Mouse (Mus musculus): ENCODE data around the gene Scnn1a. TPM values are rescaled to one million over a fixed set of nuclear protein-coding genes. Genes with fewer than 3 reads are reported as not detected.

Scnn1a gene
- polyA plus RNA-seq, 1 experiment from 2014 or later = 1.1 TPM

GRCm38 (mm10) chr6:125305465-125305864 lies 15.0 kb upstream of the Scnn1a start:
- no peak overlapping the region for H3K9ac ChIP-seq (replicated peaks)
- no peak overlapping the region for H3K27ac ChIP-seq (ENCODE audit: low read depth)
- no peak for DNase-seq
- ATAC-seq = no peak
- H3K9me3 ChIP-seq (ENCODE audit: low read length) = no peaks in the 10 kb centered on the region
- no peak overlapping the region for H3K4me2 ChIP-seq (ENCODE audit: low read depth, low read length)
- WGBS (ENCODE audit: insufficient replicate concordance) = 77% methylated on average over 6 of the region's 6 CpGs
- 0 out of 2 replicates have a peak, but pooled peaks cover 2% of the 10 kb centered on the region for H3K4me1 ChIP-seq (ENCODE audit: insufficient read depth)
- TF ChIP-seq CTCF (IDR thresholded peaks at IDR 0.05; ENCODE audit: low read depth) (no peak), EP300 (IDR thresholded peaks at IDR 0.05; ENCODE audit: low read depth) (no peak)
- H3K4me3 ChIP-seq (ENCODE audit: low read depth, low read length) = no peak overlapping the region
- H3K27me3 ChIP-seq (ENCODE audit: insufficient read depth, low read length) = no peaks in the 10 kb centered on the region
- peaks cover 11% of the 10 kb centered on the region for H3K36me3 ChIP-seq (replicated peaks; ENCODE audit: insufficient read depth, low read length)

GRCm38 (mm10) chr6:125307091-125307490 lies 13.4 kb upstream of the Scnn1a start:
- DNase-seq (no peak), ATAC-seq (no peak)
- no peak for TF ChIP-seq CTCF (IDR thresholded peaks at IDR 0.05; ENCODE audit: low read depth)
- TF ChIP-seq EP300 (IDR thresholded peaks at IDR 0.05; ENCODE audit: low read depth) = no peak
- Histone ChIP-seq H3K27ac (ENCODE audit: low read depth) (no peak overlapping the region), H3K4me3 (ENCODE audit: low read depth, low read length) (no peak overlapping the region), H3K9ac (replicated peaks) (no peak overlapping the region), H3K36me3 (replicated peaks; ENCODE audit: insufficient read depth, low read length) (peaks cover 13% of the 10 kb centered on the region), H3K9me3 (ENCODE audit: low read length) (no peaks in the 10 kb centered on the region), H3K4me1 (ENCODE audit: insufficient read depth) (peaks cover 5% of the 10 kb centered on the region), H3K27me3 (ENCODE audit: insufficient read depth, low read length) (no peaks in the 10 kb centered on the region), H3K4me2 (ENCODE audit: low read depth, low read length) (no peak overlapping the region)
- 81% methylated on average over 5 of the region's 5 CpGs for WGBS (ENCODE audit: insufficient replicate concordance)

GRCm38 (mm10) chr6:125308921-125309320 lies 11.5 kb upstream of the Scnn1a start:
- no peaks in the 10 kb centered on the region for H3K9me3 ChIP-seq (ENCODE audit: low read length)
- H3K4me3 ChIP-seq (ENCODE audit: low read depth, low read length) = no peak overlapping the region
- peak overlapping the region; percentile 26; the same call in 1 of the 2 replicates for H3K9ac ChIP-seq (replicated peaks)
- H3K4me2 ChIP-seq (ENCODE audit: low read depth, low read length) = no peak overlapping the region
- DNase-seq = no peak
- ATAC-seq = no peak
- TF ChIP-seq CTCF (IDR thresholded peaks at IDR 0.05; ENCODE audit: low read depth) = no peak
- no peak for TF ChIP-seq EP300 (IDR thresholded peaks at IDR 0.05; ENCODE audit: low read depth)
- no peak overlapping the region for H3K27ac ChIP-seq (ENCODE audit: low read depth)
- H3K27me3 ChIP-seq (ENCODE audit: insufficient read depth, low read length) = no peaks in the 10 kb centered on the region
- 56% methylated on average over 13 of the region's 13 CpGs for WGBS (ENCODE audit: insufficient replicate concordance)
- H3K36me3 ChIP-seq (replicated peaks; ENCODE audit: insufficient read depth, low read length) = peaks cover 13% of the 10 kb centered on the region
- peaks cover 10% of the 10 kb centered on the region for H3K4me1 ChIP-seq (ENCODE audit: insufficient read depth)

- Histone ChIP-seq H3K9me3 (ENCODE audit: low read length) (no peaks in the 10 kb centered on the region), H3K4me1 (ENCODE audit: insufficient read depth) (peaks cover 15% of the 10 kb centered on the region), H3K36me3 (replicated peaks; ENCODE audit: insufficient read depth, low read length) (peaks cover 13% of the 10 kb centered on the region), H3K4me3 (ENCODE audit: low read depth, low read length) (no peak overlapping the region), H3K27me3 (ENCODE audit: insufficient read depth, low read length) (no peaks in the 10 kb centered on the region), H3K9ac (replicated peaks) (peak overlapping the region; percentile 26; the same call in 1 of the 2 replicates), H3K27ac (ENCODE audit: low read depth) (0 out of 2 replicates have a peak overlapping the region, but pooled peaks have one; percentile 30), H3K4me2 (ENCODE audit: low read depth, low read length) (no peak overlapping the region)
- 77% methylated on average over 5 of the region's 5 CpGs for WGBS (ENCODE audit: insufficient replicate concordance)
- ATAC-seq (peak; percentile 9; the same call in 1 of the 2 replicates), DNase-seq (no peak)
- peak; percentile 27 for TF ChIP-seq CTCF (IDR thresholded peaks at IDR 0.05; ENCODE audit: low read depth)
- TF ChIP-seq EP300 (IDR thresholded peaks at IDR 0.05; ENCODE audit: low read depth) = no peak
These were observed 11.1 kb upstream of the Scnn1a start for GRCm38 (mm10) chr6:125309406-125309805.

DNA sequence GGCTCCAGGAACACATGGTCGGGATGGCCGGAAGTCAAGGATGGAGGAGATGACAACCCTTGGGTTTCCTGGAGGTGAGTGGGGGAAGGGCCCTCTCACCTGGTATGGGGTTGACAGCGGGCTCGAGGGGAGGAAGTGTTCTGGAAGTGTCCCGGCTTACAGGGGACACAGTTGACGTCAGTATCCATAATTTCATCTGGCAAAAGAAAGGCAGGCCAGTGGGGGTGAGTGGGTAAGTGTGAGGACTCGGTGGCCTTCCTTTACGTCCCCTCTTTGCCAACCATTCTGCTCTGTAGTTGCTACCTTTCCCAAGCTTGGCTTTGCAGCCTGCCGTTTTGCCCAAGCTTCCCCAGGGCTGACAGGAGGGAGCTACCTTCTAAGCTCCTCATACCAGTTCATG lies 8.3 kb upstream of the Scnn1a start:
- Histone ChIP-seq H3K27me3 (ENCODE audit: insufficient read depth, low read length) (no peaks in the 10 kb centered on the region), H3K4me3 (ENCODE audit: low read depth, low read length) (peak overlapping the region; percentile 68), H3K27ac (ENCODE audit: low read depth) (no peak overlapping the region), H3K4me2 (ENCODE audit: low read depth, low read length) (peak overlapping the region; percentile 81), H3K9ac (replicated peaks) (peak overlapping the region; percentile 88; the same call in 1 of the 2 replicates), H3K9me3 (ENCODE audit: low read length) (no peaks in the 10 kb centered on the region), H3K36me3 (replicated peaks; ENCODE audit: insufficient read depth, low read length) (peaks cover 8% of the 10 kb centered on the region), H3K4me1 (ENCODE audit: insufficient read depth) (peaks cover 16% of the 10 kb centered on the region)
- TF ChIP-seq EP300 (IDR thresholded peaks at IDR 0.05; ENCODE audit: low read depth) = no peak
- TF ChIP-seq CTCF (IDR thresholded peaks at IDR 0.05; ENCODE audit: low read depth) = no peak
- 75% methylated on average over 9 of the region's 9 CpGs for WGBS (ENCODE audit: insufficient replicate concordance)
- ATAC-seq = no peak
- DNase-seq = no peak

DNA sequence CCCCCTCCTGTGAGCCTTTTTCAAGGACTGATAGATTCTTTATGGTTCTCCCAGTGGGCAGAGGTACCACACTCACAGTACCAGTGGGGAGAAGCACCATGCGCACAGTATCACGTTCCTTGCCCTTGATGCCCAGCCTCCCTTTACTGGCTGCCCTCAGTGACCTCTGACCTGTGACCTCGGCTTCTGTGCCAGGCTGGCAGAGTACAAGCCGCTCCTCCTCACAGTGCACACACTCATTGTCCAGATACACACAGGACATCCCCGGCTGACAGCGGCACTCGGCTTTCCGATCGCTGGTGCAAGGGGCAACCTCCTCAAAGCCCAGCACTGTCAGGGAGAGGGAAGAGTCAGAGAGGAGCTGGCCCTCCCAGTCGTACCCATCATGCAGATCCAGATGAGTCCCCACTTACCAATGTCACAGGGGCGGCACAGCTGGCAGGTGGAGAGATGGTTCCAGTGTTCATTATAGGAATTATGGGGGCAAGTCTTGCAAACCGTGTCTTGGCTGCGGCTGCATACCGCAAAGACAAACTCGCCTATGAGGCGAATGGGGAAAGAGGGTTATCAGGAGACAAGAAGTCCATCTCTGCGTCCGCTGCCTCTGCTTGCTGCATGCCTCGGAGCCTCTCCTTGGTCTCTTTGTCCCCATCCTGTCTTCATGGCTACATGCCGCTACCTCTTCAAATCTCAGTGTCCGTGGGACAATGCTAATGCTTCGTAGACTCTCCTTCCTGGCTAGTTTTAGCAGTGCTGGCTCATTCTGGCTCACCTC lies 7.7 kb upstream of the Scnn1a start:
- peaks cover 16% of the 10 kb centered on the region for H3K4me1 ChIP-seq (ENCODE audit: insufficient read depth)
- H3K36me3 ChIP-seq (replicated peaks; ENCODE audit: insufficient read depth, low read length) = peaks cover 8% of the 10 kb centered on the region
- ATAC-seq (no peak), DNase-seq (no peak)
- H3K4me3 ChIP-seq (ENCODE audit: low read depth, low read length) = peak overlapping the region; percentile 68
- H3K9ac ChIP-seq (replicated peaks) = peak overlapping the region; percentile 88
- TF ChIP-seq CTCF (IDR thresholded peaks at IDR 0.05; ENCODE audit: low read depth) = no peak
- no peak for TF ChIP-seq EP300 (IDR thresholded peaks at IDR 0.05; ENCODE audit: low read depth)
- H3K9me3 ChIP-seq (ENCODE audit: low read length) = no peaks in the 10 kb centered on the region
- H3K4me2 ChIP-seq (ENCODE audit: low read depth, low read length) = peak overlapping the region; percentile 81
- WGBS (ENCODE audit: insufficient replicate concordance) = 45% methylated on average over 22 of the region's 22 CpGs
- H3K27ac ChIP-seq (ENCODE audit: low read depth) = peak overlapping the region; percentile 88
- no peaks in the 10 kb centered on the region for H3K27me3 ChIP-seq (ENCODE audit: insufficient read depth, low read length)

All from liver, postnatal 0 days (tissue).